Mouse (Mus musculus): ENCODE measurements around the gene Ptprm. TPM values are rescaled to one million over a fixed set of nuclear protein-coding genes. Genes with fewer than 3 reads are reported as not detected.

Ptprm gene
- polyA plus RNA-seq, 1 experiment from 2014 or later: 12.6 TPM

- Histone ChIP-seq H3K27me3 (no peaks in the 10 kb centered on the region), H3K9me3 (no peaks in the 10 kb centered on the region), H3K36me3 (no peaks in the 10 kb centered on the region), H3K4me3 (replicated peaks) (no peak overlapping the region), H3K4me2 (no peak overlapping the region), H3K27ac (no peak overlapping the region), H3K4me1 (replicated peaks) (peaks cover 5% of the 10 kb centered on the region; the same call in 1 of the 2 replicates), H3K9ac (replicated peaks) (no peak overlapping the region)
- WGBS: 48% methylated on average over 9 of the region's 9 CpGs
- ATAC-seq (ENCODE audit: insufficient number of reproducible peaks, insufficient read depth, low FRiP score, low TSS enrichment, low read depth): no peak
Observed at GRCm38 (mm10) chr17:66720992-66721351, 633.3 kb downstream of the Ptprm start.

GRCm38 (mm10) chr17:66720200-66720991 lies 633.9 kb downstream of the Ptprm start:
- Histone ChIP-seq H3K27me3 (no peaks in the 10 kb centered on the region), H3K4me3 (replicated peaks) (no peak overlapping the region), H3K9me3 (no peaks in the 10 kb centered on the region), H3K9ac (replicated peaks) (no peak overlapping the region), H3K27ac (no peak overlapping the region), H3K4me1 (replicated peaks) (peaks cover 5% of the 10 kb centered on the region; the same call in 1 of the 2 replicates), H3K4me2 (no peak overlapping the region), H3K36me3 (no peaks in the 10 kb centered on the region)
- ATAC-seq (ENCODE audit: insufficient number of reproducible peaks, insufficient read depth, low FRiP score, low TSS enrichment, low read depth): no peak
- 37% methylated on average over 11 of the region's 11 CpGs for WGBS

GRCm38 (mm10) chr17:66712456-66713205 lies 641.6 kb downstream of the Ptprm start:
- no peaks in the 10 kb centered on the region for H3K27me3 ChIP-seq
- no peaks in the 10 kb centered on the region for H3K9me3 ChIP-seq
- no peaks in the 10 kb centered on the region for H3K36me3 ChIP-seq
- 86% methylated on average over 9 of the region's 9 CpGs for WGBS
- H3K4me2 ChIP-seq: no peak overlapping the region
- ATAC-seq (ENCODE audit: insufficient number of reproducible peaks, insufficient read depth, low FRiP score, low TSS enrichment, low read depth): no peak
- H3K4me3 ChIP-seq (replicated peaks): no peak overlapping the region
- H3K4me1 ChIP-seq (replicated peaks): peaks cover 15% of the 10 kb centered on the region
- no peak overlapping the region for H3K27ac ChIP-seq
- no peak overlapping the region for H3K9ac ChIP-seq (replicated peaks)

- 0 out of 2 replicates have a peak overlapping the region, but pooled peaks have one; percentile 8 for H3K9ac ChIP-seq (replicated peaks)
- no peak overlapping the region for H3K4me2 ChIP-seq
- ATAC-seq (ENCODE audit: insufficient number of reproducible peaks, insufficient read depth, low FRiP score, low TSS enrichment, low read depth): peak; percentile 26; the same call in 1 of the 2 replicates
- no peaks in the 10 kb centered on the region for H3K9me3 ChIP-seq
- H3K36me3 ChIP-seq: no peaks in the 10 kb centered on the region
- no peaks in the 10 kb centered on the region for H3K27me3 ChIP-seq
- no peak overlapping the region; the same call in 1 of the 2 replicates for H3K27ac ChIP-seq
- H3K4me3 ChIP-seq (replicated peaks): no peak overlapping the region
- peaks cover 15% of the 10 kb centered on the region for H3K4me1 ChIP-seq (replicated peaks)
- WGBS: 59% methylated on average over 6 of the region's 6 CpGs
Observed at GRCm38 (mm10) chr17:66711221-66712016, 642.8 kb downstream of the Ptprm start.

- 20% methylated on average over 4 of the region's 4 CpGs for WGBS
- H3K27ac ChIP-seq: no peak overlapping the region; the same call in 1 of the 2 replicates
- no peak for ATAC-seq (ENCODE audit: insufficient number of reproducible peaks, insufficient read depth, low FRiP score, low TSS enrichment, low read depth)
Observed at GRCm38 (mm10) chr17:66710568-66710967, 643.7 kb downstream of the Ptprm start.

GRCm38 (mm10) chr17:66708748-66709147 lies 645.5 kb downstream of the Ptprm start:
- Histone ChIP-seq H3K4me1 (replicated peaks) (peaks cover 15% of the 10 kb centered on the region), H3K4me2 (no peak overlapping the region), H3K9me3 (no peaks in the 10 kb centered on the region), H3K27me3 (no peaks in the 10 kb centered on the region), H3K4me3 (replicated peaks) (no peak overlapping the region), H3K36me3 (no peaks in the 10 kb centered on the region), H3K27ac (no peak overlapping the region), H3K9ac (replicated peaks) (no peak overlapping the region)
- WGBS: 82% methylated on average over 4 of the region's 4 CpGs
- no peak for ATAC-seq (ENCODE audit: insufficient number of reproducible peaks, insufficient read depth, low FRiP score, low TSS enrichment, low read depth)

More at GRCm38 (mm10) chr17:66710568-66710967, 643.7 kb downstream of the Ptprm start:
- Histone ChIP-seq H3K36me3 (no peaks in the 10 kb centered on the region), H3K4me3 (replicated peaks) (no peak overlapping the region), H3K4me2 (no peak overlapping the region), H3K9me3 (no peaks in the 10 kb centered on the region), H3K27me3 (no peaks in the 10 kb centered on the region), H3K4me1 (replicated peaks) (peaks cover 15% of the 10 kb centered on the region), H3K9ac (replicated peaks) (no peak overlapping the region)

- Histone ChIP-seq H3K27ac (no peak overlapping the region), H3K36me3 (no peaks in the 10 kb centered on the region), H3K27me3 (no peaks in the 10 kb centered on the region), H3K4me2 (no peak overlapping the region), H3K9me3 (no peaks in the 10 kb centered on the region), H3K4me3 (replicated peaks) (no peak overlapping the region), H3K4me1 (replicated peaks) (peaks cover 18% of the 10 kb centered on the region), H3K9ac (replicated peaks) (no peak overlapping the region)
- 61% methylated on average over 8 of the region's 8 CpGs for WGBS
- ATAC-seq (ENCODE audit: insufficient number of reproducible peaks, insufficient read depth, low FRiP score, low TSS enrichment, low read depth): no peak
Observed at GRCm38 (mm10) chr17:66707684-66708083, 646.6 kb downstream of the Ptprm start.

- no peaks in the 10 kb centered on the region for H3K27me3 ChIP-seq
- 45% methylated on average over 11 of the region's 11 CpGs for WGBS
- H3K9me3 ChIP-seq: no peaks in the 10 kb centered on the region
- no peak overlapping the region for H3K9ac ChIP-seq (replicated peaks)
- no peak for ATAC-seq (ENCODE audit: insufficient number of reproducible peaks, insufficient read depth, low FRiP score, low TSS enrichment, low read depth)
- peaks cover 31% of the 10 kb centered on the region for H3K4me1 ChIP-seq (replicated peaks)
- H3K36me3 ChIP-seq: no peaks in the 10 kb centered on the region
- H3K4me2 ChIP-seq: no peak overlapping the region
- no peak overlapping the region for H3K4me3 ChIP-seq (replicated peaks)
- H3K27ac ChIP-seq: no peak overlapping the region
Observed at GRCm38 (mm10) chr17:66701358-66702184, 652.7 kb downstream of the Ptprm start.

GRCm38 (mm10) chr17:66699896-66700295 lies 654.4 kb downstream of the Ptprm start:
- Histone ChIP-seq H3K27me3 (0 out of 2 replicates have a peak, but pooled peaks cover 5% of the 10 kb centered on the region), H3K4me1 (replicated peaks) (peaks cover 48% of the 10 kb centered on the region), H3K9ac (replicated peaks) (no peak overlapping the region), H3K4me2 (no peak overlapping the region), H3K4me3 (replicated peaks) (no peak overlapping the region), H3K9me3 (no peaks in the 10 kb centered on the region), H3K36me3 (no peaks in the 10 kb centered on the region), H3K27ac (no peak overlapping the region)
- ATAC-seq (ENCODE audit: insufficient number of reproducible peaks, insufficient read depth, low FRiP score, low TSS enrichment, low read depth): no peak
- WGBS: 77% methylated on average over 5 of the region's 5 CpGs

GRCm38 (mm10) chr17:66697650-66698049 lies 656.6 kb downstream of the Ptprm start:
- peak overlapping the region; percentile 23 for H3K9ac ChIP-seq (replicated peaks)
- H3K4me2 ChIP-seq: peak overlapping the region; percentile 40
- no peaks in the 10 kb centered on the region for H3K36me3 ChIP-seq
- H3K27me3 ChIP-seq: 0 out of 2 replicates have a peak, but pooled peaks cover 5% of the 10 kb centered on the region
- peak overlapping the region; percentile 85 for H3K27ac ChIP-seq
- 73% methylated on average over 12 of the region's 12 CpGs for WGBS
- H3K4me3 ChIP-seq (replicated peaks): peak overlapping the region; percentile 6; the same call in 1 of the 2 replicates
- H3K4me1 ChIP-seq (replicated peaks): peaks cover 67% of the 10 kb centered on the region
- no peak for ATAC-seq (ENCODE audit: insufficient number of reproducible peaks, insufficient read depth, low FRiP score, low TSS enrichment, low read depth)
- H3K9me3 ChIP-seq: no peaks in the 10 kb centered on the region

All from limb, embryonic 12.5 days (tissue).